Mouse (Mus musculus) kidney, adult 18-20 months (tissue): Measurements from ENCODE around the gene Dact3.

ENCODE experiments used
- DNase-seq: peaks from one replicate; pipeline ENCODE4 v3.0.0; 2021

Dact3 gene

GRCm38 (mm10) chr7:16875310-16875325 is at the start of gene Dact3:
Gene Dact3 (plus strand): TSS chr7:16875317.
- DNase-seq, result no peak

GRCm38 (mm10) chr7:16825785-16826184 is 49.3 kb upstream of the Dact3 start:
- DNase-seq, result no peak

- no peak for DNase-seq
These were observed 48.5 kb upstream of the Dact3 start for GRCm38 (mm10) chr7:16826571-16826970.

- DNase-seq, result no peak
These were observed 47.8 kb upstream of the Dact3 start for GRCm38 (mm10) chr7:16827274-16827673.

GRCm38 (mm10) chr7:16830449-16830848 is 44.7 kb upstream of the Dact3 start:
- no peak for DNase-seq

- no peak for DNase-seq
These were observed 37.0 kb upstream of the Dact3 start for GRCm38 (mm10) chr7:16837916-16838803.

- no peak for DNase-seq
These were observed 36.2 kb upstream of the Dact3 start for GRCm38 (mm10) chr7:16838804-16839426.

- DNase-seq, result no peak
These were observed 35.5 kb upstream of the Dact3 start for GRCm38 (mm10) chr7:16839427-16840108.

- DNase-seq, result no peak
These were observed 35.0 kb upstream of the Dact3 start for GRCm38 (mm10) chr7:16840109-16840491.

GRCm38 (mm10) chr7:16841078-16841477 is 34.0 kb upstream of the Dact3 start:
- DNase-seq, result no peak

GRCm38 (mm10) chr7:16841561-16842560 is 33.3 kb upstream of the Dact3 start:
- DNase-seq, result no peak

GRCm38 (mm10) chr7:16842645-16843063 is 32.5 kb upstream of the Dact3 start, which contains the start of gene Prkd2:
Gene Prkd2 (plus strand): TSS chr7:16842902.
- DNase-seq, result peak; percentile 96

GRCm38 (mm10) chr7:16843441-16844171 is 31.5 kb upstream of the Dact3 start:
- DNase-seq, result peak; percentile 42

GRCm38 (mm10) chr7:16844696-16845071 is 30.4 kb upstream of the Dact3 start:
- DNase-seq, result no peak

- peak; percentile 55 for DNase-seq
These were observed 29.9 kb upstream of the Dact3 start for GRCm38 (mm10) chr7:16845072-16845819.

- peak; percentile 54 for DNase-seq
These were observed 29.3 kb upstream of the Dact3 start for GRCm38 (mm10) chr7:16845820-16846167.

- DNase-seq, result no peak
These were observed 28.3 kb upstream of the Dact3 start for GRCm38 (mm10) chr7:16846775-16847174.

GRCm38 (mm10) chr7:16847507-16847906 is 27.6 kb upstream of the Dact3 start:
- no peak for DNase-seq

- DNase-seq, result peak; percentile 63
These were observed 26.5 kb upstream of the Dact3 start for GRCm38 (mm10) chr7:16848579-16848978.

- DNase-seq, result no peak
These were observed 23.5 kb upstream of the Dact3 start for GRCm38 (mm10) chr7:16851636-16852035.

GRCm38 (mm10) chr7:16853302-16853831 is 21.8 kb upstream of the Dact3 start:
- DNase-seq, result no peak
